Mouse (Mus musculus) kidney, embryonic 14.5 days (tissue): ENCODE data around the gene Hist1h2bc. TPM values are rescaled to one million over a fixed set of nuclear protein-coding genes. Genes with fewer than 3 reads are reported as not detected.
A peak's percentile ranks its signal among the peaks of the same experiment; 100 is the strongest.
"Not testable (repeated sequence)": the region's sequence is repeated elsewhere in the genome, so short reads cannot be mapped to it uniquely, and the experiment has no call there.

ENCODE experiments used
- ATAC-seq: fragments of 200-750 bp; cut with Nextera tagmentation; 2 replicates; pipeline ENCODE4 v1.8.0; 2017; ENCODE audit warnings: moderate number of reproducible peaks, mild to moderate bottlenecking, moderate TSS enrichment, moderate library complexity; ENCODE audit not compliant: low FRiP score, low TSS enrichment
- H3K27ac ChIP-seq: fragments of 300-500 bp; sonication (generic); 2 replicates; pipeline ENCODE4 v1.5.1; 2014; ENCODE audit warnings: low read depth, mild to moderate bottlenecking, low read length, moderate library complexity, mixed read lengths
- H3K27me3 ChIP-seq: fragments of 300-500 bp; sonication (generic); 2 replicates; pipeline ENCODE4 v1.6.1; 2014; ENCODE audit warnings: mild to moderate bottlenecking, low read length; ENCODE audit not compliant: control insufficient read depth, insufficient read depth
- H3K36me3 ChIP-seq: fragments of 300-500 bp; sonication (generic); 2 replicates; pipeline ENCODE4 v1.6.1; 2014; ENCODE audit warnings: low read length, mixed read lengths; ENCODE audit not compliant: control insufficient read depth, insufficient read depth
- H3K4me1 ChIP-seq: fragments of 300-500 bp; sonication (generic); 2 replicates; pipeline ENCODE4 v1.6.1; 2014; ENCODE audit warnings: low read length, mixed read lengths; ENCODE audit not compliant: control insufficient read depth, insufficient read depth
- H3K4me2 ChIP-seq: fragments of 300-500 bp; sonication (generic); replicated peaks from 2 replicates; pipeline ENCODE4 v1.6.1; 2014; ENCODE audit warnings: low read depth, mild to moderate bottlenecking, low read length
- H3K4me3 ChIP-seq: fragments of 300-500 bp; sonication (generic); 2 replicates; pipeline ENCODE4 v1.5.1; 2014; ENCODE audit warnings: mild to moderate bottlenecking, low read length
- H3K9ac ChIP-seq: fragments of 300-500 bp; sonication (generic); 2 replicates; pipeline ENCODE4 v1.6.1; 2014; ENCODE audit warnings: low read depth, mild to moderate bottlenecking, low read length, moderate library complexity
- H3K9me3 ChIP-seq: fragments of 300-500 bp; sonication (generic); 2 replicates; pipeline ENCODE4 v1.6.1; 2016; ENCODE audit warnings: low read length; ENCODE audit not compliant: control insufficient read depth
- WGBS: fragments of 180-500 bp; shearing (Covaris S2); extraction: QIAGEN DNeasy Blood & Tissue Kit; methylation state at CpG from one replicate; pipeline ENCODE4 v1.1.7; 2014; 5-methylcytosine and 5-hydroxymethylcytosine counted together
- polyA plus RNA-seq: library from polyadenylated mRNA; unstranded; fragments of >200 nt; fragmentation: Nextera tagmentation; extraction: Ambion mirVana; gene quantifications from 2 replicates; pipeline ENCODE4 v1.2.1, GENCODE M21; 2014

Hist1h2bc gene
- polyA plus RNA-seq, 1 experiment from 2014 or later = 54.0 TPM

GRCm38 (mm10) chr13:23706771-23707170, 22.8 kb downstream of the Hist1h2bc start:
- H3K9ac ChIP-seq = no peak overlapping the region
- 94% methylated on average over 12 of the region's 12 CpGs for WGBS
- ATAC-seq = no peak
- no peaks in the 10 kb centered on the region for H3K36me3 ChIP-seq
- H3K4me2 ChIP-seq = no peak overlapping the region
- no peaks in the 10 kb centered on the region for H3K4me1 ChIP-seq
- no peaks in the 10 kb centered on the region for H3K27me3 ChIP-seq
- H3K27ac ChIP-seq = no peak overlapping the region
- H3K9me3 ChIP-seq = no peaks in the 10 kb centered on the region
- no peak overlapping the region for H3K4me3 ChIP-seq

- 84% methylated on average over 4 of the region's 4 CpGs for WGBS
- Histone ChIP-seq H3K9ac (no peak overlapping the region), H3K36me3 (no peaks in the 10 kb centered on the region), H3K4me3 (no peak overlapping the region), H3K4me2 (no peak overlapping the region), H3K4me1 (no peaks in the 10 kb centered on the region), H3K9me3 (no peaks in the 10 kb centered on the region), H3K27ac (no peak overlapping the region), H3K27me3 (no peaks in the 10 kb centered on the region)
- no peak for ATAC-seq
Observed at GRCm38 (mm10) chr13:23708041-23708440, 24.0 kb downstream of the Hist1h2bc start.

GRCm38 (mm10) chr13:23708654-23709053, 24.7 kb downstream of the Hist1h2bc start:
- no peaks in the 10 kb centered on the region for H3K27me3 ChIP-seq
- no peak overlapping the region for H3K9ac ChIP-seq
- H3K4me2 ChIP-seq = no peak overlapping the region
- H3K4me1 ChIP-seq = no peaks in the 10 kb centered on the region
- 74% methylated on average over 4 of the region's 4 CpGs for WGBS
- no peak overlapping the region for H3K4me3 ChIP-seq
- no peak for ATAC-seq
- no peaks in the 10 kb centered on the region for H3K9me3 ChIP-seq
- no peak overlapping the region for H3K27ac ChIP-seq
- no peaks in the 10 kb centered on the region for H3K36me3 ChIP-seq

- WGBS = 22% methylated on average over 15 of the region's 15 CpGs
Observed at GRCm38 (mm10) chr13:23709714-23710373, 25.8 kb downstream of the Hist1h2bc start.

GRCm38 (mm10) chr13:23710374-23711089, 26.5 kb downstream of the Hist1h2bc start, which contains the start of gene Hfe:
Gene Hfe, minus strand, starts transcription at chr13:23710854.
- Histone ChIP-seq H3K36me3 (no peaks in the 10 kb centered on the region), H3K4me3 (peak within 1 kb of the TSS; percentile 36), H3K4me2 (peak within 1 kb of the TSS; percentile 64), H3K27me3 (no peaks in the 10 kb centered on the region), H3K27ac (no peak within 1 kb of the TSS), H3K9me3 (no peaks in the 10 kb centered on the region), H3K4me1 (no peaks in the 10 kb centered on the region), H3K9ac (peak within 1 kb of the TSS; percentile 63)
- peak; percentile 71; the same call in 1 of the 2 replicates for ATAC-seq
- WGBS = 3% methylated on average over 17 of the region's 17 CpGs

More at GRCm38 (mm10) chr13:23709714-23710373, 25.8 kb downstream of the Hist1h2bc start:
- ATAC-seq = peak; percentile 38
- Histone ChIP-seq H3K9me3 (no peaks in the 10 kb centered on the region), H3K4me3 (peak overlapping the region; percentile 36), H3K9ac (peak overlapping the region; percentile 63; the same call in 1 of the 2 replicates), H3K4me2 (peak overlapping the region; percentile 64), H3K27me3 (no peaks in the 10 kb centered on the region), H3K36me3 (no peaks in the 10 kb centered on the region), H3K4me1 (no peaks in the 10 kb centered on the region), H3K27ac (no peak overlapping the region)

GRCm38 (mm10) chr13:23716261-23717042, 32.5 kb downstream of the Hist1h2bc start:
- Histone ChIP-seq H3K4me1 (no peaks in the 10 kb centered on the region), H3K4me2 (no peak overlapping the region), H3K9me3 (no peaks in the 10 kb centered on the region), H3K36me3 (no peaks in the 10 kb centered on the region), H3K27me3 (no peaks in the 10 kb centered on the region), H3K27ac (no peak overlapping the region), H3K4me3 (no peak overlapping the region), H3K9ac (no peak overlapping the region)
- no peak for ATAC-seq
- 91% methylated on average over 5 of the region's 5 CpGs for WGBS

- no peak overlapping the region for H3K4me2 ChIP-seq
- no peaks in the 10 kb centered on the region for H3K9me3 ChIP-seq
- H3K9ac ChIP-seq = no peak overlapping the region
- no peaks in the 10 kb centered on the region for H3K36me3 ChIP-seq
- no peak overlapping the region for H3K4me3 ChIP-seq
- 58% methylated on average over 11 of the region's 11 CpGs for WGBS
- ATAC-seq = no peak
- H3K27ac ChIP-seq = no peak overlapping the region
- no peaks in the 10 kb centered on the region for H3K4me1 ChIP-seq
- no peaks in the 10 kb centered on the region for H3K27me3 ChIP-seq
Observed at GRCm38 (mm10) chr13:23717176-23717575, 33.2 kb downstream of the Hist1h2bc start.

GRCm38 (mm10) chr13:23717593-23718245, 33.7 kb downstream of the Hist1h2bc start:
- H3K9me3 ChIP-seq, H3K4me2 ChIP-seq, H3K4me3 ChIP-seq, H3K27ac ChIP-seq, H3K4me1 ChIP-seq, H3K36me3 ChIP-seq, H3K9ac ChIP-seq, ATAC-seq, H3K27me3 ChIP-seq: not testable (repeated sequence)
- WGBS = 20% methylated on average over 2 of the region's 2 CpGs
